Mouse (Mus musculus): ENCODE measurements around the gene Shcbp1l. TPM values are rescaled to one million over a fixed set of nuclear protein-coding genes. Genes with fewer than 3 reads are reported as not detected.

The Shcbp1l gene
- total and polyA plus RNA-seq, 3 experiments = 0.59 to 1.6 TPM; not detected in 1

DNA sequence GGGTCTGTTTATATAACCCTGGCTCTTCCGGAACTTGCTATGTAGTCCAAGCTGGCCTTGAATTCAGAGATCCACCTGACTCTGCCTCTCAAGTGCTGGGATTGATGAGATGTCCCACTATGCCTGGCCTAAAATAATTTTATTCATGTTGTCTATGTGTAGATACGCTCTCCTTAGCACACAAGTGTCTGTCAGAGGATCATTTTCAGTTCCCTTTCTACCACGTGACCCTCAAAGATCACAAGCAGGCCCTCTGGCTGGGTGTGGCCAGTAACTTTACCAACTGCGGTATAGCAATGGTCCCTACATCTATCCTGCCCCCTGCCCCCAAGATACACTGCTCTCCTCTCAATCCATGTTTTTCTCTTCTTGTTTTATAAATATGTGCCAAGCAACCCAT is 10.0 kb upstream of the Shcbp1l start:
- H3K4me1 ChIP-seq (ENCODE audit: control insufficient read depth in 1 of 2, insufficient read depth in 2 of 2) = peaks cover 0 to 9% of the 10 kb centered on the region in 2 experiments; a peak in 2 of 4 replicates
- peak overlapping the region; percentile 53 to 67 (median 59) for H3K4me3 ChIP-seq (replicated peaks in 1 of 3; ENCODE audit: low read depth in 2 of 3, low read length in 2 of 3, poor library complexity in 1 of 3)
- no peaks in the 10 kb centered on the region for H3K27me3 ChIP-seq (replicated peaks)
- TF ChIP-seq RAD21 (IDR thresholded peaks at IDR 0.05; ENCODE audit: low read depth, low read length) = no peak
- no peak for TF ChIP-seq NRF1 (IDR thresholded peaks at IDR 0.05; ENCODE audit: low read depth, low read length)
- peak; percentile 93; the same call in 1 of the 2 replicates for TF ChIP-seq ZMIZ1 (IDR thresholded peaks at IDR 0.05; ENCODE audit: low read depth, low read length)
- TF ChIP-seq MAX (IDR thresholded peaks at IDR 0.05; ENCODE audit: low read length) = peak; percentile 94
- peak; percentile 91 for TF ChIP-seq USF2 (conservative IDR thresholded peaks at IDR 0.05; ENCODE audit: low read depth, low read length)
- peak; percentile 88 for TF ChIP-seq TBP (conservative IDR thresholded peaks at IDR 0.05; ENCODE audit: low read depth, low read length)
- peak; percentile 34; the same call in 1 of the 2 replicates for TF ChIP-seq EP300 (IDR thresholded peaks at IDR 0.05; ENCODE audit: low read length)
- peak; percentile 56 for TF ChIP-seq POLR2A (IDR thresholded peaks at IDR 0.05; ENCODE audit: low read depth, low read length)
- TF ChIP-seq MAZ (IDR thresholded peaks at IDR 0.05; ENCODE audit: low read depth, low read length) = no peak
- no peak for TF ChIP-seq ZKSCAN1 (IDR thresholded peaks at IDR 0.05; ENCODE audit: borderline replicate concordance, low read depth, low read length)
- no peak for TF ChIP-seq JUND (conservative IDR thresholded peaks at IDR 0.05; ENCODE audit: low read depth, low read length)
- TF ChIP-seq HCFC1 (IDR thresholded peaks at IDR 0.05; ENCODE audit: low read depth, low read length) = no peak
- no peak for TF ChIP-seq SMC3 (IDR thresholded peaks at IDR 0.05; ENCODE audit: low read depth, low read length)
- no peak for TF ChIP-seq UBTF (IDR thresholded peaks at IDR 0.05; ENCODE audit: low read depth, low read length)
- no peak for TF ChIP-seq JUN (IDR thresholded peaks at IDR 0.05; ENCODE audit: insufficient read depth, low read depth, low read length)
- TF ChIP-seq KAT2A (IDR thresholded peaks at IDR 0.05; ENCODE audit: insufficient replicate concordance, low read length) = no peak
- no peak for TF ChIP-seq CTCF (conservative IDR thresholded peaks at IDR 0.05 in 1 of 2, IDR thresholded peaks at IDR 0.05 in 1 of 2; ENCODE audit: low read depth in 2 of 2, low read length in 2 of 2)
- TF ChIP-seq SIN3A (IDR thresholded peaks at IDR 0.05; ENCODE audit: low read length) = no peak; the same call in 1 of the 2 replicates
- no peak for TF ChIP-seq GABPA (IDR thresholded peaks at IDR 0.05; ENCODE audit: insufficient replicate concordance, low read depth, low read length)
- TF ChIP-seq BHLHE40 (IDR thresholded peaks at IDR 0.05; ENCODE audit: low read depth, low read length) = peak; percentile 91
- 0 out of 2 replicates have a peak, but pooled peaks have one; percentile 20 for TF ChIP-seq ETS1 (conservative IDR thresholded peaks at IDR 0.05; ENCODE audit: low read depth, low read length)
- TF ChIP-seq CHD2 (IDR thresholded peaks at IDR 0.05; ENCODE audit: low read length) = peak; percentile 58; the same call in 1 of the 2 replicates
- no peak for TF ChIP-seq TCF12 (IDR thresholded peaks at IDR 0.05; ENCODE audit: low read depth, low read length)
- TF ChIP-seq MEF2A (IDR thresholded peaks at IDR 0.05; ENCODE audit: borderline replicate concordance, low read depth, low read length) = no peak; the same call in 1 of the 2 replicates
- TF ChIP-seq RCOR1 (conservative IDR thresholded peaks at IDR 0.05; ENCODE audit: low read depth, low read length) = no peak
- no peak for TF ChIP-seq MAFK (IDR thresholded peaks at IDR 0.05; ENCODE audit: insufficient replicate concordance, low read length)
- peak; percentile 9; the same call in 1 of the 2 replicates for TF ChIP-seq MYC (IDR thresholded peaks at IDR 0.05; ENCODE audit: low read depth, low read length)
- TF ChIP-seq CHD1 (IDR thresholded peaks at IDR 0.05; ENCODE audit: low read depth, low read length) = no peak
- TF ChIP-seq ELF1 (IDR thresholded peaks at IDR 0.05; ENCODE audit: low read depth, low read length) = no peak
- TF ChIP-seq ZNF384 (IDR thresholded peaks at IDR 0.05; ENCODE audit: low read depth, low read length) = no peak
- 0 out of 2 replicates have a peak, but pooled peaks have one; percentile 12 for TF ChIP-seq NELFE (IDR thresholded peaks at IDR 0.05; ENCODE audit: low read depth, low read length)
- TF ChIP-seq MXI1 (IDR thresholded peaks at IDR 0.05; ENCODE audit: low read depth, low read length) = no peak
- peak; percentile 89 for TF ChIP-seq USF1 (IDR thresholded peaks at IDR 0.05; ENCODE audit: low read depth, low read length)
- no peak for TF ChIP-seq PAX5 (IDR thresholded peaks at IDR 0.05; ENCODE audit: low read length)
- no peak for TF ChIP-seq ZC3H11A (IDR thresholded peaks at IDR 0.05; ENCODE audit: low read depth, low read length)
- peak; percentile 91 for TF ChIP-seq IRF4 (IDR thresholded peaks at IDR 0.05; ENCODE audit: low read depth, low read length)
- TF ChIP-seq E2F4 (IDR thresholded peaks at IDR 0.05; ENCODE audit: insufficient replicate concordance, low read depth, low read length) = no peak
- no peak; the same call in 1 of the 2 replicates for TF ChIP-seq POLR2AphosphoS2 (IDR thresholded peaks at IDR 0.05; ENCODE audit: low read depth, low read length)
- no peaks in the 10 kb centered on the region for H3K36me3 ChIP-seq (replicated peaks in 1 of 2; ENCODE audit: control insufficient read depth in 1 of 2, insufficient read depth in 1 of 2, low read length in 1 of 2)
- DNase-seq (ENCODE audit: extremely low read depth) = peak; percentile 93
- in situ Hi-C loops (cut with MboI; ENCODE audit: low pct_ligation_motif_present, low pct_unique_long_range_greater_than_20kb, low sequenced_read_pairs) (no loop called here), dilution Hi-C loops (cut with MboI; ENCODE audit: extremely low pct_ligation_motif_present, extremely low pct_unique_long_range_greater_than_20kb, low sequenced_read_pairs) (no loop called here)
- H3K79me2 ChIP-seq (replicated peaks; ENCODE audit: control insufficient read depth, extremely low read depth, insufficient read depth, poor library complexity, severe bottlenecking) = peaks cover 14% of the 10 kb centered on the region
- peak overlapping the region; percentile 98 for H3K9ac ChIP-seq (ENCODE audit: insufficient read depth, low read depth)
- H3K4me2 ChIP-seq (ENCODE audit: insufficient read depth, low read depth, poor library complexity, severe bottlenecking) = peak overlapping the region; percentile 78
- H3K9me3 ChIP-seq (replicated peaks; ENCODE audit: low read length) = no peaks in the 10 kb centered on the region
- peak overlapping the region; percentile 99 for H3K27ac ChIP-seq (ENCODE audit: insufficient read depth, low read depth)
